In the genomic region with DNA sequence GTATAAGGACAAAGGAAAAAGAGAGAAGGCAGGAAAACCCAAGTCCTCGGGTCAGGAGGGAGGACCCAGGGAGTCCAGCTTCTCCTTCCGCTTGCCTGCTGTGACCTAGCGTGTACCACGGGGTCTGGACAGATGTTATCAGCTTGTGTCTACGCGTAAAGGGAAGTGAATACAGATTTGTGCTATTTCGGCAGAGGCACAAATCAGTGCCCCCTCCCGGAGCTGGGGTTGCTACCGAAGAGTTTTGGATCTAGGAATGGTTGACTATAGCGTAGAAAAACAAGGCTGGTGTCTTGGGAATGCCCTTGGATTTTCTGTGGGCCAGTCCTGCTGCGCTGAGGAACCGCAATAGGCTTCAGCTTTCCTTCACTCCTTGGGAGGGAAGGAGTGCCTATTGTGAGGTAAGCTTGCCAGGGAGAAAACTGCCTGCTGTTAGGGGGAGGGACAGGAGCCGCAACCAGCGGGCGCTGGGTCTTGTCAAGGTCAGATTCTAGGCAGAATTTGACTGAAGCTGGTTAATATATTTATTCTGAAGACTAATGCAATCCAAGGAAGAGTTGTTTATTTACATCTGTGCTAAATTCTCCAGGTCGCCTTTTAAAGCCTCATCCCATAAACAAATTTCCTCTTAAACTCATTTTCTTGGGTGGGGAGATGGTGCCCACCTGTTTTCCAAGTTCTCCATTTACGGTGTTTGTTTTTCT, we compare ENCODE assay signal across 8 mouse cellular contexts. TPM values are rescaled to one million over a fixed set of nuclear protein-coding genes. Genes with fewer than 3 reads are reported as not detected.
A peak's percentile ranks its signal among the peaks of the same experiment; 100 is the strongest.
DNase-seq lines count a peak whose midpoint lies in the region; ATAC-seq and TF ChIP-seq lines count a peak whose summit lies in the region.

No protein-coding gene starts in this region.

- H3K4me3 ChIP-seq in hindbrain, postnatal 0 days (ENCODE audit: low read length): peak overlapping the region; percentile 40
- H3K4me3 ChIP-seq in limb, embryonic 11.5 days (ENCODE audit: low read depth, low read length): no peak overlapping the region
- H3K4me3 ChIP-seq in midbrain, embryonic 10.5 days: peak overlapping the region; percentile 46

- 3% methylated on average over 17 of the region's 17 CpGs for WGBS in hindbrain, postnatal 0 days
- WGBS in limb, embryonic 11.5 days: 6% methylated on average over 17 of the region's 17 CpGs
- 3% methylated on average over 17 of the region's 17 CpGs for WGBS in midbrain, embryonic 10.5 days

- no peaks in the 10 kb centered on the region for H3K36me3 ChIP-seq in hindbrain, postnatal 0 days (ENCODE audit: insufficient read depth, low read length)
- no peaks in the 10 kb centered on the region for H3K36me3 ChIP-seq in limb, embryonic 11.5 days (ENCODE audit: control insufficient read depth, insufficient read depth, low read length)
- H3K36me3 ChIP-seq in midbrain, embryonic 10.5 days: peaks cover 52% of the 10 kb centered on the region

- H3K4me2 ChIP-seq in hindbrain, postnatal 0 days (ENCODE audit: low read depth, low read length): peak overlapping the region; percentile 80
- peak overlapping the region; percentile 33; the same call in 1 of the 2 replicates for H3K4me2 ChIP-seq in limb, embryonic 11.5 days (ENCODE audit: low read depth, severe bottlenecking)

- no peaks in the 10 kb centered on the region for H3K9me3 ChIP-seq in hindbrain, postnatal 0 days (ENCODE audit: low read length)
- no peaks in the 10 kb centered on the region for H3K9me3 ChIP-seq in limb, embryonic 11.5 days (ENCODE audit: control insufficient read depth, low read length)
- H3K9me3 ChIP-seq in midbrain, embryonic 10.5 days (replicated peaks): no peaks in the 10 kb centered on the region

- H3K9ac ChIP-seq in hindbrain, postnatal 0 days (replicated peaks; ENCODE audit: low read length): peak overlapping the region; percentile 45
- peak overlapping the region; percentile 34; the same call in 1 of the 2 replicates for H3K9ac ChIP-seq in limb, embryonic 11.5 days (ENCODE audit: low read length)

- peak; percentile 90 for ATAC-seq in hindbrain, postnatal 0 days
- ATAC-seq in limb, embryonic 11.5 days (ENCODE audit: insufficient number of reproducible peaks, low FRiP score, low TSS enrichment, low read depth): peak; percentile 69
- no peak for ATAC-seq in activated CD4-positive, CD25-positive, alpha-beta regulatory T cell, adult 4 months

- H3K27me3 ChIP-seq in hindbrain, postnatal 0 days (ENCODE audit: insufficient read depth, low read length): no peaks in the 10 kb centered on the region
- no peaks in the 10 kb centered on the region for H3K27me3 ChIP-seq in limb, embryonic 11.5 days (ENCODE audit: control insufficient read depth, insufficient read depth, low read length)
- H3K27me3 ChIP-seq in midbrain, embryonic 10.5 days (ENCODE audit: low read depth, poor library complexity, severe bottlenecking): no peaks in the 10 kb centered on the region

- peak overlapping the region; percentile 67 for H3K27ac ChIP-seq in hindbrain, postnatal 0 days
- H3K27ac ChIP-seq in limb, embryonic 11.5 days (replicated peaks; ENCODE audit: low read depth, low read length): peak overlapping the region; percentile 72
- H3K27ac ChIP-seq in midbrain, embryonic 10.5 days (replicated peaks): peak overlapping the region; percentile 83

- intact Hi-C loops in gastrocnemius, postnatal 14 days (cut with DNase I; ENCODE audit: low total_unique reads): no loop called here

- peak; percentile 63 for DNase-seq in adrenal gland, adult 2 months
- peak; percentile 9 to 17 for DNase-seq in cerebellum, postnatal 36 days
- peak; percentile 52 for DNase-seq in gastrocnemius, postnatal 14 days
- peak; percentile 68 for DNase-seq in hindbrain, postnatal 0 days (ENCODE audit: low spot score)
- DNase-seq in limb, embryonic 11.5 days (ENCODE audit: low spot score): peak; percentile 64
- DNase-seq in midbrain, embryonic 10.5 days (ENCODE audit: low spot score): peak; percentile 59
- DNase-seq in right cerebral cortex, postnatal 25 days: peak; percentile 43

- TF ChIP-seq CTCF in hindbrain, postnatal 0 days (IDR thresholded peaks at IDR 0.05; ENCODE audit: low read depth): no peak; the same call in 1 of the 2 replicates

- H3K4me1 ChIP-seq in hindbrain, postnatal 0 days (ENCODE audit: insufficient read depth, low read length): peaks cover 7% of the 10 kb centered on the region; the same call in 1 of the 2 replicates
- peaks cover 5% of the 10 kb centered on the region; the same call in 1 of the 2 replicates for H3K4me1 ChIP-seq in limb, embryonic 11.5 days (ENCODE audit: control insufficient read depth, insufficient read depth, low read length)
- peaks cover 35% of the 10 kb centered on the region for H3K4me1 ChIP-seq in midbrain, embryonic 10.5 days

RNA-seq across cellular contexts. Expression of gene Lix1, which starts 46.4 kb away (rescaled TPM):
- 10 to 100 TPM in 1 of 2 experiments, 1 to 10 TPM in 1; 6.9 to 10.8 TPM for total RNA-seq in adrenal gland, adult 2 months (2021)
- 0.36 and 0.38 TPM in 2 replicates for polyA plus RNA-seq in adrenal gland, adult 2 months (2012; rRNA removed)
- 1 to 10 TPM; 2.9 to 3.2 TPM for total RNA-seq in gastrocnemius, postnatal 14 days (2021)
- 9.9 and 11.2 TPM in 2 replicates for total RNA-seq in hindbrain, postnatal 0 days (2014; rRNA removed)
- polyA plus RNA-seq in hindbrain, postnatal 0 days (2015; fragmentation: Nextera tagmentation; extraction: Ambion mirVana): 11.9 and 13.5 TPM in 2 replicates
- 98.9 and 104 TPM in 2 replicates for polyA plus RNA-seq in limb, embryonic 11.5 days (2014; fragmentation: Nextera tagmentation; extraction: Ambion mirVana)
- 82.7 and 96.2 TPM in 2 replicates for polyA plus RNA-seq in midbrain, embryonic 10.5 days (2016; fragmentation: Nextera tagmentation; extraction: Ambion mirVana)
- polyA plus RNA-seq in activated CD4-positive, CD25-positive, alpha-beta regulatory T cell, adult 4 months (2017; shearing (Covaris generic)): not detected

Comparison
In these comparisons a context has a peak if more than half of its experiments do, and no peak if none do; other contexts are left out.
1. DNase-seq: peak in every context shown above with its lines; median percentile 68 in hindbrain, postnatal 0 days; 64 in limb, embryonic 11.5 days; 63 in adrenal gland, adult 2 months; 59 in midbrain, embryonic 10.5 days; 52 in gastrocnemius, postnatal 14 days; 43 in right cerebral cortex, postnatal 25 days; 13 in cerebellum, postnatal 36 days.